Mouse (Mus musculus): ENCODE data around the gene Npc1l1. TPM values are rescaled to one million over a fixed set of nuclear protein-coding genes. Genes with fewer than 3 reads are reported as not detected.

Npc1l1 gene
- polyA plus RNA-seq, 1 experiment = 0.24 TPM

DNA sequence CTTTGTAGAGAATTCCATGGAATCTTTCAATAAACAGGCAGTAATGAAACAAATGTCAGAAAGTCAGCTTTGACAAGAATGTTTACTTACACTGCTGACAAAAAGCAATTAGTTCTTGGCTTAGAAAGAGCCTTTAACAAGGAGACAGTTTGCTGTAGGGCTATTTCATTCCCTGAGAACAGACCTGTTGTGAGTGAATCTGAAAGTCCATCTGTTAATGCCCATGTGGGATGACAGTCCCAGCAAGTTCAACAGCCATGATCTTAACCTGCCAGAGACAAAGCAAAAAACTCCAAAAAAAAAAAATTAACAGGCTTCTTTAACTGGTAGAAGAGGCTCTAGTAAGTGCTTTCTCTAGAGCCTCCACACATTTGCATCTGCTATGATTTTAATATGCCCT, 68.4 kb downstream of the Npc1l1 start:
- H3K4me1 ChIP-seq (replicated peaks; ENCODE audit: control insufficient read depth, insufficient read depth, low read length) = peaks cover 10% of the 10 kb centered on the region
- TF ChIP-seq POLR2A (IDR thresholded peaks at IDR 0.05; ENCODE audit: control insufficient read depth, extremely low read depth, insufficient read depth, low read length, poor library complexity) (no peak), CTCF (IDR thresholded peaks at IDR 0.05; ENCODE audit: borderline replicate concordance, control insufficient read depth, extremely low read depth, insufficient read depth, low read length, poor library complexity) (no peak)
- no peak for DNase-seq
- no peak overlapping the region for H3K27ac ChIP-seq (ENCODE audit: control insufficient read depth, insufficient read depth, low read length)
- no peaks in the 10 kb centered on the region for H3K27me3 ChIP-seq (ENCODE audit: control insufficient read depth, insufficient read depth, low read length)
- no peak overlapping the region for H3K4me3 ChIP-seq (ENCODE audit: control insufficient read depth, insufficient read depth, low read length)
- H3K36me3 ChIP-seq (ENCODE audit: control insufficient read depth, insufficient read depth, low read length) = no peaks in the 10 kb centered on the region

Other genes starting within 250 kb of the Npc1l1 start
- 6.0 and 9.0 TPM in 2 replicates for gene Camk2b, start 163.8 kb downstream of the Npc1l1 start, polyA plus RNA-seq (2012; rRNA removed)
- 0.09 and 0.10 TPM in 2 replicates for gene A730071L15Rik, start 30.1 kb downstream of the Npc1l1 start, polyA plus RNA-seq (2012; rRNA removed)
- gene Nudcd3, start 29.7 kb downstream of the Npc1l1 start, polyA plus RNA-seq (2012; rRNA removed) = 52.1 and 62.2 TPM in 2 replicates
- gene Ddx56, start 37.6 kb upstream of the Npc1l1 start, polyA plus RNA-seq (2012; rRNA removed) = 43.4 and 45.5 TPM in 2 replicates
- 102 and 109 TPM in 2 replicates for gene Tmed4, start 44.7 kb upstream of the Npc1l1 start, polyA plus RNA-seq (2012; rRNA removed)
- 153 and 168 TPM in 2 replicates for gene Ogdh, start 61.5 kb upstream of the Npc1l1 start, polyA plus RNA-seq (2012; rRNA removed)
- 137 and 187 TPM in 2 replicates for gene Zmiz2, start 158.9 kb upstream of the Npc1l1 start, polyA plus RNA-seq (2012; rRNA removed)
- gene Ppia, start 185.3 kb upstream of the Npc1l1 start, polyA plus RNA-seq (2012; rRNA removed) = 1,363 and 1,486 TPM in 2 replicates
- gene H2afv, start 214.3 kb upstream of the Npc1l1 start, polyA plus RNA-seq (2012; rRNA removed) = 163 and 178 TPM in 2 replicates
- 12.7 and 17.8 TPM in 2 replicates for gene Purb, start 245.8 kb upstream of the Npc1l1 start, polyA plus RNA-seq (2012; rRNA removed)

Measured in thymus, adult 2 months (tissue).